Mouse (Mus musculus) MEL (cell line): Measurements from ENCODE around the gene Cmss1. TPM values are rescaled to one million over a fixed set of nuclear protein-coding genes. Genes with fewer than 3 reads are reported as not detected.

Experiments used
- DNase-seq: peaks from one replicate; pipeline ENCODE4 v3.0.0; 2011; ENCODE audit warnings: low read depth, low spot score
- H3K27ac ChIP-seq: 2 replicates; pipeline ENCODE4 v1.5.1; 2012; ENCODE audit warnings: low read depth, mild to moderate bottlenecking, control low read depth, low read length, moderate library complexity; ENCODE audit not compliant: control insufficient read depth
- H3K27me3 ChIP-seq, 2 experiments: fragments of 150-350 bp in 1 of 2; sonication (generic) in 1 of 2; 2 replicates each; pipeline ENCODE4 v1.6.1; 2012; ENCODE audit warnings: low read length in 2 of 2, mild to moderate bottlenecking in 2 of 2, improper control_type of control experiment in 1 of 2, moderate library complexity in 1 of 2; ENCODE audit not compliant: insufficient read depth in 2 of 2, control insufficient read depth in 1 of 2
- H3K36me3 ChIP-seq, 2 experiments: 2 replicates each; pipeline ENCODE4 v1.6.1; 2012 to 2014; ENCODE audit warnings: low read length in 2 of 2, improper control_type of control experiment in 1 of 2, inconsistent platforms in 1 of 2, mild to moderate bottlenecking in 1 of 2; ENCODE audit not compliant: insufficient read depth in 2 of 2, control insufficient read depth in 1 of 2
- H3K4me1 ChIP-seq, 2 experiments: fragments of 150-350 bp in 1 of 2; sonication (generic) in 1 of 2; 2 replicates each; pipeline ENCODE4 v1.6.1; 2012; ENCODE audit warnings: low read length in 2 of 2, improper control_type of control experiment in 1 of 2, mild to moderate bottlenecking in 1 of 2; ENCODE audit not compliant: insufficient read depth in 2 of 2, control insufficient read depth in 1 of 2
- H3K4me3 ChIP-seq, 2 experiments: fragments of 150-350 bp in 1 of 2; sonication (generic) in 1 of 2; 2 replicates each; pipeline ENCODE4 v1.5.1; 2012; ENCODE audit warnings: low read depth in 2 of 2, low read length in 2 of 2, mild to moderate bottlenecking in 2 of 2, moderate library complexity in 2 of 2, control low read depth in 1 of 2, improper control_type of control experiment in 1 of 2; ENCODE audit not compliant: control insufficient read depth in 1 of 2, insufficient read depth in 1 of 2
- H3K79me2 ChIP-seq: 2 replicates; pipeline ENCODE4 v1.6.1; 2012; ENCODE audit warnings: mild to moderate bottlenecking, low read length, moderate library complexity; ENCODE audit not compliant: control insufficient read depth, poor library complexity, insufficient read depth
- H3K9ac ChIP-seq: 2 replicates; pipeline ENCODE4 v1.6.1; 2012; ENCODE audit warnings: low read depth, mild to moderate bottlenecking, control low read depth, low read length, moderate library complexity; ENCODE audit not compliant: control insufficient read depth, poor library complexity, severe bottlenecking
- H3K9me3 ChIP-seq: fragments of 150-350 bp; sonication (generic); replicated peaks from 2 replicates; pipeline ENCODE4 v1.6.1; 2012; ENCODE audit warnings: mild to moderate bottlenecking, low read length, improper control_type of control experiment, moderate library complexity; ENCODE audit not compliant: insufficient read depth
- BHLHE40 ChIP-seq: IDR thresholded peaks from 2 replicates; pipeline ENCODE4 v1.6.1; 2012; ENCODE audit warnings: low read depth, mild to moderate bottlenecking, inconsistent platforms, low read length, improper control_type of control experiment, borderline replicate concordance
- CHD2 ChIP-seq: IDR thresholded peaks from 2 replicates; pipeline ENCODE4 v1.6.1; 2011; ENCODE audit warnings: low read length, improper control_type of control experiment
- CTCF ChIP-seq, 3 experiments: IDR thresholded peaks in 2 of 3; conservative IDR thresholded peaks in 1 of 3; 2 replicates each; pipeline ENCODE4 v1.5.1; 2011 to 2012; ENCODE audit warnings: low read length in 3 of 3, low read depth in 2 of 3, mild to moderate bottlenecking in 2 of 3, improper control_type of control experiment in 1 of 3, inconsistent platforms in 1 of 3, mixed read lengths in 1 of 3, moderate library complexity in 1 of 3; ENCODE audit not compliant: control insufficient read depth in 1 of 3, insufficient read depth in 1 of 3, poor library complexity in 1 of 3, severe bottlenecking in 1 of 3
- ELF1 ChIP-seq: IDR thresholded peaks from 2 replicates; pipeline ENCODE4 v1.6.1; 2014; ENCODE audit warnings: low read depth, mild to moderate bottlenecking, inconsistent platforms, low read length, improper control_type of control experiment, moderate library complexity
- EP300 ChIP-seq, 2 experiments: IDR thresholded peaks; 2 replicates each; pipeline ENCODE4 v1.6.1; 2011; ENCODE audit warnings: improper control_type of control experiment in 2 of 2, low read length in 2 of 2, low read depth in 1 of 2, mild to moderate bottlenecking in 1 of 2
- GABPA ChIP-seq: IDR thresholded peaks from 2 replicates; pipeline ENCODE4 v1.6.1; 2012; ENCODE audit warnings: low read depth, mild to moderate bottlenecking, inconsistent platforms, low read length, improper control_type of control experiment, moderate library complexity
- GATA1 ChIP-seq: IDR thresholded peaks from 2 replicates; pipeline ENCODE4 v1.6.1; 2011; ENCODE audit warnings: low read depth, low read length, improper control_type of control experiment
- HCFC1 ChIP-seq: IDR thresholded peaks from 2 replicates; pipeline ENCODE4 v1.6.1; 2012; ENCODE audit warnings: low read depth, mild to moderate bottlenecking, inconsistent platforms, low read length, improper control_type of control experiment, moderate library complexity
- MAZ ChIP-seq: IDR thresholded peaks from 2 replicates; pipeline ENCODE4 v1.6.1; 2012; ENCODE audit warnings: low read depth, mild to moderate bottlenecking, inconsistent platforms, low read length, improper control_type of control experiment
- MEF2A ChIP-seq: IDR thresholded peaks from 2 replicates; pipeline ENCODE4 v1.6.1; 2014; ENCODE audit warnings: low read depth, mild to moderate bottlenecking, inconsistent platforms, low read length, improper control_type of control experiment; ENCODE audit not compliant: poor library complexity, insufficient replicate concordance, severe bottlenecking; ENCODE audit errors: extremely low read depth
- MXI1 ChIP-seq: IDR thresholded peaks from 2 replicates; pipeline ENCODE4 v1.6.1; 2011; ENCODE audit warnings: mild to moderate bottlenecking, low read depth, low read length, improper control_type of control experiment
- MYB ChIP-seq: IDR thresholded peaks from 2 replicates; pipeline ENCODE4 v1.6.1; 2011; ENCODE audit warnings: mild to moderate bottlenecking, low read depth, low read length, improper control_type of control experiment
- MYC ChIP-seq: IDR thresholded peaks from 2 replicates; pipeline ENCODE4 v1.6.1; 2011; ENCODE audit warnings: low read depth, mild to moderate bottlenecking, low read length, improper control_type of control experiment, moderate library complexity
- NELFE ChIP-seq: IDR thresholded peaks from 2 replicates; pipeline ENCODE4 v1.6.1; 2011; ENCODE audit warnings: low read depth, low read length, improper control_type of control experiment
- NRF1 ChIP-seq: IDR thresholded peaks from 2 replicates; pipeline ENCODE4 v1.6.1; 2014; ENCODE audit warnings: low read depth, mild to moderate bottlenecking, inconsistent platforms, low read length, improper control_type of control experiment, moderate library complexity; ENCODE audit not compliant: poor library complexity, insufficient read depth, severe bottlenecking
- POLR2AphosphoS2 ChIP-seq: IDR thresholded peaks from 2 replicates; pipeline ENCODE4 v1.6.1; 2011; ENCODE audit warnings: low read length, improper control_type of control experiment
- RCOR1 ChIP-seq: IDR thresholded peaks from 2 replicates; pipeline ENCODE4 v1.6.1; 2012; ENCODE audit warnings: low read depth, mild to moderate bottlenecking, inconsistent platforms, low read length, improper control_type of control experiment
- TAL1 ChIP-seq: IDR thresholded peaks from 2 replicates; pipeline ENCODE4 v1.6.1; 2012; ENCODE audit warnings: mild to moderate bottlenecking, inconsistent platforms, low read length, moderate library complexity, mixed read lengths
- TBP ChIP-seq: IDR thresholded peaks from 2 replicates; pipeline ENCODE4 v1.8.0; 2011; ENCODE audit warnings: low read depth, low read length, improper control_type of control experiment
- UBTF ChIP-seq: IDR thresholded peaks from 2 replicates; pipeline ENCODE4 v1.6.1; 2012; ENCODE audit warnings: low read depth, mild to moderate bottlenecking, inconsistent platforms, low read length, improper control_type of control experiment, moderate library complexity, borderline replicate concordance; ENCODE audit not compliant: insufficient read depth
- USF2 ChIP-seq, 2 experiments: IDR thresholded peaks; 2 replicates each; pipeline ENCODE4 v1.6.1; 2011 to 2012; ENCODE audit warnings: improper control_type of control experiment in 2 of 2, low read length in 2 of 2, borderline replicate concordance in 1 of 2, inconsistent platforms in 1 of 2, low read depth in 1 of 2, mild to moderate bottlenecking in 1 of 2; ENCODE audit not compliant: insufficient read depth in 1 of 2
- ZC3H11A ChIP-seq: IDR thresholded peaks from 2 replicates; pipeline ENCODE4 v1.6.1; 2012; ENCODE audit warnings: low read depth, mild to moderate bottlenecking, inconsistent platforms, low read length, improper control_type of control experiment
- ZKSCAN1 ChIP-seq: IDR thresholded peaks from 2 replicates; pipeline ENCODE4 v1.6.1; 2012; ENCODE audit warnings: low read depth, mild to moderate bottlenecking, inconsistent platforms, low read length, improper control_type of control experiment, moderate library complexity
- polyA plus RNA-seq, 2 experiments: library from polyadenylated mRNA; stranded (reverse) in 1 of 2; unstranded in 1 of 2; fragments of >175 nt in 1 of 2; fragments of >200 nt in 1 of 2; gene quantifications; 2 replicates each; pipeline versions ENCODE4 v1.2.1 to v1.2.4; 2012; ENCODE audit warnings: low replicate concordance in 2 of 2, low read depth in 1 of 2; ENCODE audit not compliant: insufficient read length in 2 of 2, insufficient read depth in 1 of 2, missing spikeins in 1 of 2
- total RNA-seq: library from RNA; depleted of rRNA; stranded (reverse); fragments of 300-350 nt; gene quantifications from 2 replicates; pipeline ENCODE4 v1.2.3, GENCODE M21; 2012

Gene Cmss1
- total and polyA plus RNA-seq, 3 experiments, result 80.9 to 94.7 TPM; not detected in 1

GRCm38 (mm10) chr16:57548608-57549007, 58.1 kb downstream of the Cmss1 start:
- H3K36me3 ChIP-seq, result peaks cover 0 to 6% of the 10 kb centered on the region in 2 experiments; a peak in 2 of 4 replicates
- DNase-seq, result no peak
- H3K9me3 ChIP-seq, result no peaks in the 10 kb centered on the region
- TF ChIP-seq CTCF (IDR thresholded peaks at IDR 0.05 in 2 of 3, conservative IDR thresholded peaks at IDR 0.05 in 1 of 3; ENCODE audit: control insufficient read depth in 1 of 3, insufficient read depth in 1 of 3, low read depth in 2 of 3, low read length in 3 of 3, poor library complexity in 1 of 3, severe bottlenecking in 1 of 3), result no peak
- TF ChIP-seq POLR2AphosphoS2, result no peak
- no peak for TF ChIP-seq MYC
- TF ChIP-seq ZKSCAN1, result no peak
- TF ChIP-seq MAZ, result no peak
- no peak for TF ChIP-seq USF2 (IDR thresholded peaks at IDR 0.05; ENCODE audit: borderline replicate concordance in 1 of 2, insufficient read depth in 1 of 2, low read depth in 1 of 2, low read length in 2 of 2)
- no peak for TF ChIP-seq ELF1
- TF ChIP-seq RCOR1, result no peak
- no peak for TF ChIP-seq UBTF
- no peak for TF ChIP-seq MEF2A
- no peak for TF ChIP-seq TAL1
- TF ChIP-seq GATA1, result no peak
- no peak for TF ChIP-seq NRF1
- TF ChIP-seq HCFC1, result no peak
- no peak for TF ChIP-seq NELFE
- TF ChIP-seq GABPA, result no peak
- H3K27me3 ChIP-seq, result no peaks in the 10 kb centered on the region
- H3K4me3 ChIP-seq, result peak overlapping the region; percentile 76 to 79
- H3K9ac ChIP-seq, result peak overlapping the region; percentile 81
- no peak overlapping the region for H3K27ac ChIP-seq
- peaks cover 3% of the 10 kb centered on the region for H3K79me2 ChIP-seq
- peaks cover 0 to 6% of the 10 kb centered on the region in 2 experiments; a peak in 2 of 4 replicates for H3K4me1 ChIP-seq

GRCm38 (mm10) chr16:57546355-57546754, 60.3 kb downstream of the Cmss1 start:
- TF ChIP-seq MXI1, result no peak
- no peak for TF ChIP-seq NRF1
- no peak for TF ChIP-seq GABPA
- TF ChIP-seq ZKSCAN1, result no peak
- TF ChIP-seq NELFE, result no peak
- no peak for TF ChIP-seq EP300 (IDR thresholded peaks at IDR 0.05; ENCODE audit: low read depth in 1 of 2, low read length in 2 of 2)
- TF ChIP-seq MYC, result no peak
- TF ChIP-seq UBTF, result no peak
- no peak for TF ChIP-seq CHD2
- TF ChIP-seq BHLHE40, result no peak
- TF ChIP-seq GATA1, result no peak
- TF ChIP-seq MYB, result no peak
- TF ChIP-seq ZC3H11A, result no peak
- no peak for TF ChIP-seq ELF1
- no peak for TF ChIP-seq TBP
- TF ChIP-seq, all 39 proteins: peak for 0
- no peaks in the 10 kb centered on the region for H3K9me3 ChIP-seq

More at GRCm38 (mm10) chr16:57546355-57546754, 60.3 kb downstream of the Cmss1 start:
- no peaks in the 10 kb centered on the region; a peak in 1 of 4 replicates for H3K27me3 ChIP-seq
- H3K36me3 ChIP-seq, result peaks cover 0 to 6% of the 10 kb centered on the region in 2 experiments; a peak in 2 of 4 replicates
- no peak overlapping the region for H3K4me3 ChIP-seq
- no peak overlapping the region for H3K27ac ChIP-seq
- DNase-seq, result no peak
- H3K4me1 ChIP-seq, result peaks cover 0 to 6% of the 10 kb centered on the region in 2 experiments; a peak in 2 of 4 replicates
- peaks cover 3% of the 10 kb centered on the region for H3K79me2 ChIP-seq
- H3K9ac ChIP-seq, result no peak overlapping the region
